Mouse (Mus musculus) liver, embryonic 11.5 days (tissue): ENCODE measurements around the gene Dusp14. TPM values are rescaled to one million over a fixed set of nuclear protein-coding genes. Genes with fewer than 3 reads are reported as not detected.

Experiments used
- ATAC-seq: fragments of 200-750 bp; cut with Nextera tagmentation; replicated peaks from 2 replicates; pipeline ENCODE4 v1.8.0; 2017; ENCODE audit warnings: moderate number of reproducible peaks, mild to moderate bottlenecking, moderate TSS enrichment, moderate library complexity; ENCODE audit not compliant: low FRiP score
- DNase-seq: peaks from one replicate; pipeline ENCODE4 v3.0.0-alpha.2; 2017; ENCODE audit warnings: low spot score
- H3K27ac ChIP-seq: fragments of 300-500 bp; sonication (generic); 2 replicates; pipeline ENCODE4 v1.5.1; 2014; ENCODE audit warnings: mild to moderate bottlenecking, low read depth, low read length, control low read depth
- H3K27me3 ChIP-seq: fragments of 300-500 bp; sonication (generic); replicated peaks from 2 replicates; pipeline ENCODE4 v1.6.1; 2014; ENCODE audit warnings: low read length, mixed read lengths; ENCODE audit not compliant: control insufficient read depth, insufficient read depth
- H3K36me3 ChIP-seq: fragments of 300-500 bp; sonication (generic); 2 replicates; pipeline ENCODE4 v1.6.1; 2014; ENCODE audit warnings: mild to moderate bottlenecking, low read length, moderate library complexity, mixed read lengths; ENCODE audit not compliant: control insufficient read depth, insufficient read depth
- H3K4me1 ChIP-seq: fragments of 300-500 bp; sonication (generic); replicated peaks from 2 replicates; pipeline ENCODE4 v1.6.1; 2014; ENCODE audit warnings: low read length, mixed read lengths; ENCODE audit not compliant: control insufficient read depth, insufficient read depth
- H3K4me2 ChIP-seq: fragments of 300-500 bp; sonication (generic); 2 replicates; pipeline ENCODE4 v1.6.1; 2014; ENCODE audit warnings: mild to moderate bottlenecking, control low read depth, moderate library complexity
- H3K4me3 ChIP-seq: fragments of 300-500 bp; sonication (generic); 2 replicates; pipeline ENCODE4 v1.5.1; 2014; ENCODE audit warnings: low read depth, low read length, control low read depth
- H3K9ac ChIP-seq: fragments of 300-500 bp; sonication (generic); 2 replicates; pipeline ENCODE4 v1.6.1; 2014; ENCODE audit warnings: low read depth, low read length, control low read depth
- H3K9me3 ChIP-seq: fragments of 300-500 bp; sonication (generic); 2 replicates; pipeline ENCODE4 v1.6.1; 2016; ENCODE audit warnings: low read length, inconsistent platforms, mixed read lengths; ENCODE audit not compliant: control insufficient read depth
- WGBS: fragments of 180-500 bp; shearing (Covaris S2); extraction: QIAGEN DNeasy Blood & Tissue Kit; methylation state at CpG from one replicate; pipeline ENCODE4 v1.1.7; 2014; 5-methylcytosine and 5-hydroxymethylcytosine counted together
- polyA plus RNA-seq: library from polyadenylated mRNA; unstranded; fragments of >200 nt; fragmentation: Nextera tagmentation; extraction: Ambion mirVana; gene quantifications from 2 replicates; pipeline ENCODE4 v1.2.1, GENCODE M21; 2014

The Dusp14 gene
- polyA plus RNA-seq, 1 experiment from 2014 or later, result 1.7 TPM

DNA sequence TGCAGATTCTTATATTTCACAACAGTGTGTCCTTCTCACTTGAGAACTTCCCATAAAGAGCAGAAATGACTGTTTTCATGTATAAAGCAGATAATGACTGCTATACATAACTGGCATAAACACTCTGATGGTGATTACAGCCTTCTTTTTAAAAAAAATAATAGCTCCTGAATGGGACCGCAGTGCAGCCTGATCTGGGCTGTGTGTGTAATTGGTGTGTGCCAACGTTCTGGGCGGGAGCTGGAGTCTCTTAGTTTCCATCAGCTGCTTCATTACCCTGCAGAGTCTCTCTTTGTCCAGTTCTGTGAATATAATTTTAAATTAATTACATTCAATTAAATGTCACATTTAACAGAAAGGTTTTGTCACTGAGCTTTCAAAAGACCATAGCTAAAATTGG is 70.1 kb downstream of the Dusp14 start:
- no peaks in the 10 kb centered on the region for H3K27me3 ChIP-seq
- 91% methylated on average over 3 of the region's 3 CpGs for WGBS

More for the DNA sequence above, 70.1 kb downstream of the Dusp14 start:
- Histone ChIP-seq H3K36me3 (peaks cover 10% of the 10 kb centered on the region; the same call in 1 of the 2 replicates), H3K27ac (no peak overlapping the region), H3K9me3 (no peaks in the 10 kb centered on the region), H3K4me1 (no peaks in the 10 kb centered on the region), H3K4me3 (no peak overlapping the region), H3K4me2 (no peak overlapping the region), H3K9ac (no peak overlapping the region)
- no peak for ATAC-seq
- no peak for DNase-seq

Other genes with a start within 250 kb of the Dusp14 start
- 4.5 and 5.0 TPM in 2 replicates for gene Hnf1b, start 219.2 kb downstream of the Dusp14 start, polyA plus RNA-seq
- 38.1 and 42.3 TPM in 2 replicates for gene Ddx52, start 127.2 kb downstream of the Dusp14 start, polyA plus RNA-seq
- 9.0 and 11.5 TPM in 2 replicates for gene Synrg, start 104.8 kb downstream of the Dusp14 start, polyA plus RNA-seq
- 30.6 and 32.7 TPM in 2 replicates for gene Tada2a, start 60.3 kb upstream of the Dusp14 start, polyA plus RNA-seq
- 17.0 and 20.4 TPM in 2 replicates for gene Acaca, start 60.4 kb upstream of the Dusp14 start, polyA plus RNA-seq
- gene Gm11437, start 98.2 kb upstream of the Dusp14 start, polyA plus RNA-seq, result not detected in 2 replicates